Mouse (Mus musculus) bone marrow macrophage, adult 2 months (primary cell): ENCODE measurements around the gene Auh.

Source experiments
- CTCF ChIP-seq: IDR thresholded peaks from 2 replicates; pipeline ENCODE4 v1.5.1; 2012; ENCODE audit warnings: low read depth, mild to moderate bottlenecking, low read length, moderate library complexity
- POLR2A ChIP-seq: IDR thresholded peaks from 2 replicates; pipeline ENCODE4 v1.6.1; 2012; ENCODE audit warnings: mild to moderate bottlenecking, low read depth, low read length, borderline replicate concordance

DNA sequence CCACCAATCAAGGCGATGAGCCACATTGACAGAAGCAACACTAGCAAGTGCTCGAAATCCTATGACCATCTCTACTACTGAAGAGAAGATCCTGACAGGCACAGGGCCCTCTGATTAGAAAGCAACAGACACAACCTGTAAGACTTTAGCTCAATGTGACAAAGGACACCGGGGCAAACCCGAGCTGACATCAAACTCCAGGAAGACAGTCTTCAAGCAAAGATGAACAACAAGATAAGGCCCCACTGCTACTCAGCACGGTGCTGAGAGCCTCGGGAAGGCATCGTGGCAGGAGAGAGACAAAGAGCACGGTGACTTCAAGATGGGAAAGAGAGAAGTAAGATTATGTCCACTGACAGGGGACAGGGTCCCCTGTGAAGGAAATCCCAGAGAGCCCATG lies 7.5 kb downstream of the Auh start:
- no peak for TF ChIP-seq CTCF
- no peak for TF ChIP-seq POLR2A
